Mouse (Mus musculus) limb, embryonic 15.5 days (tissue): ENCODE data around the gene Haghl. TPM values are rescaled to one million over a fixed set of nuclear protein-coding genes. Genes with fewer than 3 reads are reported as not detected.
A peak's percentile ranks its signal among the peaks of the same experiment; 100 is the strongest.

Source experiments
- ATAC-seq: fragments of 200-750 bp; cut with Nextera tagmentation; 2 replicates; pipeline ENCODE4 v1.8.0; 2017; ENCODE audit warnings: low read depth, moderate TSS enrichment; ENCODE audit not compliant: insufficient number of reproducible peaks, low FRiP score, low TSS enrichment
- H3K27ac ChIP-seq: fragments of 300-500 bp; sonication (generic); 2 replicates; pipeline ENCODE4 v1.5.1; 2015; ENCODE audit warnings: moderate library complexity, mild to moderate bottlenecking, inconsistent platforms
- H3K27me3 ChIP-seq: fragments of 300-500 bp; sonication (generic); 2 replicates; pipeline ENCODE4 v1.6.1; 2015; ENCODE audit warnings: inconsistent platforms
- H3K36me3 ChIP-seq: fragments of 300-500 bp; sonication (generic); 2 replicates; pipeline ENCODE4 v1.6.1; 2015; ENCODE audit warnings: inconsistent platforms
- H3K4me1 ChIP-seq: fragments of 300-500 bp; sonication (generic); 2 replicates; pipeline ENCODE4 v1.6.1; 2015; ENCODE audit warnings: inconsistent platforms
- H3K4me2 ChIP-seq: fragments of 300-500 bp; sonication (generic); 2 replicates; pipeline ENCODE4 v1.6.1; 2015; ENCODE audit warnings: mild to moderate bottlenecking, inconsistent platforms
- H3K4me3 ChIP-seq: fragments of 300-500 bp; sonication (generic); 2 replicates; pipeline ENCODE4 v1.5.1; 2015; ENCODE audit warnings: mild to moderate bottlenecking, inconsistent platforms
- H3K9ac ChIP-seq: fragments of 300-500 bp; sonication (generic); 2 replicates; pipeline ENCODE4 v1.6.1; 2015; ENCODE audit warnings: inconsistent platforms
- H3K9me3 ChIP-seq: fragments of 300-500 bp; sonication (generic); 2 replicates; pipeline ENCODE4 v1.6.1; 2016; ENCODE audit warnings: inconsistent platforms
- WGBS: fragments of 180-500 bp; shearing (Covaris S2); methylation state at CpG from one replicate; pipeline ENCODE4 v1.1.7; 2015; 5-methylcytosine and 5-hydroxymethylcytosine counted together
- polyA plus RNA-seq: library from polyadenylated mRNA; unstranded; fragments of >200 nt; fragmentation: Nextera tagmentation; extraction: Ambion mirVana; gene quantifications from 2 replicates; pipeline ENCODE4 v1.2.1, GENCODE M21; 2015

Haghl gene
- 53.2 and 54.4 TPM in 2 replicates for polyA plus RNA-seq

- peak; percentile 79 for ATAC-seq
- H3K4me1 ChIP-seq: peaks cover 29% of the 10 kb centered on the region
- H3K36me3 ChIP-seq: peaks cover 57% of the 10 kb centered on the region
- peak within 1 kb of the TSS; percentile 74 for H3K4me2 ChIP-seq
- WGBS: under 1% methylated on average over 23 of the region's 23 CpGs
- H3K27me3 ChIP-seq: no peaks in the 10 kb centered on the region
- no peaks in the 10 kb centered on the region for H3K9me3 ChIP-seq
- H3K9ac ChIP-seq: peak within 1 kb of the TSS; percentile 73
- H3K4me3 ChIP-seq: peak within 1 kb of the TSS; percentile 79
- peak within 1 kb of the TSS; percentile 94 for H3K27ac ChIP-seq
These were observed at the start of gene Haghl for GRCm38 (mm10) chr17:25785281-25785745. TSS of gene Haghl (minus strand) at chr17:25785673.

- 76% methylated on average over 12 of the region's 12 CpGs for WGBS
- Histone ChIP-seq H3K9ac (peak overlapping the region; percentile 81; the same call in 1 of the 2 replicates), H3K36me3 (peaks cover 45% of the 10 kb centered on the region), H3K27me3 (no peaks in the 10 kb centered on the region), H3K4me1 (peaks cover 66% of the 10 kb centered on the region), H3K27ac (peak overlapping the region; percentile 97), H3K4me3 (peak overlapping the region; percentile 77), H3K9me3 (no peaks in the 10 kb centered on the region), H3K4me2 (peak overlapping the region; percentile 86)
- ATAC-seq: no peak
These were observed 49.2 kb upstream of the Haghl start for GRCm38 (mm10) chr17:25834595-25835222.

GRCm38 (mm10) chr17:25833961-25834594, 48.6 kb upstream of the Haghl start:
- Histone ChIP-seq H3K27ac (peak overlapping the region; percentile 97), H3K4me1 (peaks cover 70% of the 10 kb centered on the region), H3K36me3 (peaks cover 39% of the 10 kb centered on the region), H3K27me3 (no peaks in the 10 kb centered on the region), H3K9ac (peak overlapping the region; percentile 81), H3K9me3 (no peaks in the 10 kb centered on the region), H3K4me2 (peak overlapping the region; percentile 86), H3K4me3 (peak overlapping the region; percentile 77)
- ATAC-seq: no peak
- 31% methylated on average over 6 of the region's 6 CpGs for WGBS

- peak; percentile 55 for ATAC-seq
These were observed 47.8 kb upstream of the Haghl start, which contains the start of gene Stub1 for GRCm38 (mm10) chr17:25833291-25833663. TSS of gene Stub1 (minus strand) at chr17:25833404.

GRCm38 (mm10) chr17:25832436-25833290, 47.2 kb upstream of the Haghl start:
- H3K36me3 ChIP-seq: peaks cover 27% of the 10 kb centered on the region
- peak; percentile 91 for ATAC-seq
- H3K9me3 ChIP-seq: no peaks in the 10 kb centered on the region
- peak overlapping the region; percentile 97 for H3K27ac ChIP-seq
- peak overlapping the region; percentile 77 for H3K4me3 ChIP-seq
- H3K4me2 ChIP-seq: peak overlapping the region; percentile 86
- WGBS: under 1% methylated on average over 72 of the region's 77 CpGs
- peak overlapping the region; percentile 81 for H3K9ac ChIP-seq
- H3K4me1 ChIP-seq: peaks cover 78% of the 10 kb centered on the region
- no peaks in the 10 kb centered on the region for H3K27me3 ChIP-seq

More at GRCm38 (mm10) chr17:25833291-25833663, 47.8 kb upstream of the Haghl start, which contains the start of gene Stub1:
- Histone ChIP-seq H3K4me2 (peak within 1 kb of the TSS; percentile 86), H3K36me3 (peaks cover 32% of the 10 kb centered on the region), H3K27ac (peak within 1 kb of the TSS; percentile 97), H3K9ac (peak within 1 kb of the TSS; percentile 81), H3K9me3 (no peaks in the 10 kb centered on the region), H3K4me1 (peaks cover 73% of the 10 kb centered on the region), H3K4me3 (peak within 1 kb of the TSS; percentile 77), H3K27me3 (no peaks in the 10 kb centered on the region)
- WGBS: under 1% methylated on average over 24 of the region's 24 CpGs

- no peak for ATAC-seq
- 57% methylated on average over 21 of the region's 21 CpGs for WGBS
- Histone ChIP-seq H3K9ac (peak overlapping the region; percentile 81), H3K4me3 (peak overlapping the region; percentile 77), H3K36me3 (peaks cover 36% of the 10 kb centered on the region), H3K4me1 (peaks cover 70% of the 10 kb centered on the region), H3K4me2 (peak overlapping the region; percentile 86), H3K27ac (peak overlapping the region; percentile 97), H3K9me3 (no peaks in the 10 kb centered on the region), H3K27me3 (no peaks in the 10 kb centered on the region)
These were observed 46.2 kb upstream of the Haghl start for GRCm38 (mm10) chr17:25831451-25832281.

GRCm38 (mm10) chr17:25830806-25831431, 45.4 kb upstream of the Haghl start:
- peaks cover 44% of the 10 kb centered on the region for H3K36me3 ChIP-seq

GRCm38 (mm10) chr17:25830200-25830753, 44.8 kb upstream of the Haghl start:
- Histone ChIP-seq H3K9me3 (no peaks in the 10 kb centered on the region), H3K27me3 (no peaks in the 10 kb centered on the region), H3K4me3 (peak overlapping the region; percentile 62), H3K27ac (peak overlapping the region; percentile 3; the same call in 1 of the 2 replicates), H3K9ac (no peak overlapping the region), H3K4me1 (peaks cover 64% of the 10 kb centered on the region), H3K4me2 (peak overlapping the region; percentile 66), H3K36me3 (peaks cover 48% of the 10 kb centered on the region)
- ATAC-seq: no peak
- 76% methylated on average over 4 of the region's 4 CpGs for WGBS

More at GRCm38 (mm10) chr17:25830806-25831431, 45.4 kb upstream of the Haghl start:
- 88% methylated on average over 14 of the region's 14 CpGs for WGBS
- Histone ChIP-seq H3K4me2 (peak overlapping the region; percentile 86), H3K4me1 (peaks cover 65% of the 10 kb centered on the region), H3K27me3 (no peaks in the 10 kb centered on the region), H3K9me3 (no peaks in the 10 kb centered on the region), H3K4me3 (peak overlapping the region; percentile 77), H3K9ac (0 out of 2 replicates have a peak overlapping the region, but pooled peaks have one; percentile 81), H3K27ac (peak overlapping the region; percentile 3; the same call in 1 of the 2 replicates)
- no peak for ATAC-seq

GRCm38 (mm10) chr17:25829558-25830017, 44.1 kb upstream of the Haghl start:
- no peak for ATAC-seq
- H3K4me2 ChIP-seq: peak overlapping the region; percentile 66
- H3K9me3 ChIP-seq: no peaks in the 10 kb centered on the region
- peaks cover 42% of the 10 kb centered on the region for H3K36me3 ChIP-seq
- peaks cover 64% of the 10 kb centered on the region for H3K4me1 ChIP-seq
- no peaks in the 10 kb centered on the region for H3K27me3 ChIP-seq
- peak overlapping the region; percentile 62 for H3K4me3 ChIP-seq
- peak overlapping the region; percentile 68 for H3K9ac ChIP-seq
- H3K27ac ChIP-seq: peak overlapping the region; percentile 92
- WGBS: 40% methylated on average over 8 of the region's 8 CpGs
